ENCODE assay signal across 15 mouse cellular contexts in the genomic region with DNA sequence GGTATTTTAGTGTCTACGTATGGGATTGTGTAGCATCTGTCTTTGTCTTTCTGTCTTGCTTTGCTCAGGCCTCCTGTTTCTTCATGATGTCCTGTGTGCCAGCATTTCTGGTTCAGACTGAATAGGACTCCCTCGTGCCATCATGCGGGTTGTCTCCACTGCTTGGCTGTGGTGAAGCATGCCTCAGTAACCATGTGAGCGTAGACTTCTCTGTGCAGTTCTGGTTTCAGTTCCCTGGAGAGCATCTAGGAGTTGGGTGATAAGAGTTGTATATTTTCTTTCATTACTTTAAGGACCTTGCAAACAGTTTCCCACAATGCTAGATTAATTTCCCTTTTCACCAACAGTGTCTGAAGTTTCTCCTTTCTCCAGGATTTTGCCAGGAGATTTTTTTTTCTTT.
"Had no signal": no experiment of that assay in that cellular context is flagged by ENCODE, and none has a peak within 500 bp of the region (broad histone marks: within the 10 kb centered on the region; RNA-seq: fewer than 3 reads in every experiment).

No protein-coding gene starts in this region.

- H3K9me3 ChIP-seq: limb, embryonic 12.5 days; liver, embryonic 15.5 days; neural tube, embryonic 15.5 days had no signal

- H3K4me1 ChIP-seq: limb, embryonic 12.5 days; liver, embryonic 15.5 days had no signal

- H3K4me3 ChIP-seq: layer of hippocampus, adult 2 months; limb, embryonic 12.5 days; liver, embryonic 15.5 days; myocyte; neural tube, embryonic 15.5 days had no signal

- H3K27ac ChIP-seq: layer of hippocampus, adult 2 months; limb, embryonic 12.5 days; liver, embryonic 15.5 days; neural tube, embryonic 15.5 days had no signal

- DNase-seq: kidney, adult 11 months; kidney, postnatal 10 days; kidney, postnatal 4 days; lung, adult 2 months; lung, postnatal 36 days; midbrain, embryonic 14.5 days; right cerebral cortex, adult 18-20 months; right cerebral cortex, postnatal 25 days; thymus, postnatal 36 days had no signal

- H3K4me2 ChIP-seq: limb, embryonic 12.5 days; liver, embryonic 15.5 days; neural tube, embryonic 15.5 days had no signal

- ATAC-seq: lung, postnatal 0 days had no signal

- H3K36me3 ChIP-seq: limb, embryonic 12.5 days; liver, embryonic 15.5 days; neural tube, embryonic 15.5 days had no signal

- H3K27me3 ChIP-seq: limb, embryonic 12.5 days; liver, embryonic 15.5 days; neural tube, embryonic 15.5 days had no signal

- H3K9ac ChIP-seq: limb, embryonic 12.5 days; liver, embryonic 15.5 days; neural tube, embryonic 15.5 days had no signal
